In the genomic region with DNA sequence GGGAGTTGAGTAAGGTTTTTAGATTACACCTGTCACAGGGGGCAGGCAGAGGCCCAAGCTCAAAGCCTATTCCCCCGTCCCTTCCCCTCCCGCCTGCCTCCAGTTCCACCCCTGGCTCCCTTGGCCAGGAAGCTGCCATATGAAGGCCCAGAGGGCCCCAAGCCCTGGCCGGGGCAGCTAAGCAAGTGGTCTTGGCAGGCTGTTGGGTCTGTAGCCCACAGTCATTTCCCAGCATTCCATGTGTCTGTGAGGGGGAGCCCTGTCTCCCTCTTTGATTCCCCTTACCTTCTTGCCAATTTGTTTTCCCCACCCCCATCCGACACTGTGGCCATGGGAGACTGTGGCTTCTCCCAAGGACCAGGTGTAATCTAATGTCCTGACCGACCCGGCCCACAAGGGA, we compare ENCODE assay signal across 27 mouse cellular contexts. TPM values are rescaled to one million over a fixed set of nuclear protein-coding genes. Genes with fewer than 3 reads are reported as not detected.
A peak's percentile ranks its signal among the peaks of the same experiment; 100 is the strongest.
DNase-seq lines count a peak whose midpoint lies in the region; ATAC-seq and TF ChIP-seq lines count a peak whose summit lies in the region.
"Had no signal": no experiment of that assay in that cellular context is flagged by ENCODE, and none has a peak within 500 bp of the region (broad histone marks: within the 10 kb centered on the region; RNA-seq: fewer than 3 reads in every experiment).

No protein-coding gene starts in this region.

- peaks cover 94% of the 10 kb centered on the region for H3K36me3 ChIP-seq in forebrain, embryonic 13.5 days (ENCODE audit: poor library complexity, severe bottlenecking)
- peaks cover 87% of the 10 kb centered on the region for H3K36me3 ChIP-seq in forebrain, embryonic 14.5 days (ENCODE audit: control insufficient read depth, insufficient read depth, low read length)
- H3K36me3 ChIP-seq in hindbrain, embryonic 13.5 days: peaks cover 70% of the 10 kb centered on the region
- H3K36me3 ChIP-seq in hindbrain, embryonic 11.5 days (ENCODE audit: control insufficient read depth, insufficient read depth, low read length): peaks cover 18% of the 10 kb centered on the region
- peaks cover 41% of the 10 kb centered on the region for H3K36me3 ChIP-seq in midbrain, postnatal 0 days (ENCODE audit: insufficient read depth, low read length)
- H3K36me3 ChIP-seq in midbrain, embryonic 11.5 days (ENCODE audit: control insufficient read depth, insufficient read depth, low read length): peaks cover 21% of the 10 kb centered on the region
- H3K36me3 ChIP-seq in hindbrain, postnatal 0 days (ENCODE audit: insufficient read depth, low read length): peaks cover 27% of the 10 kb centered on the region; the same call in 1 of the 2 replicates

- H3K4me1 ChIP-seq in forebrain, embryonic 13.5 days: peaks cover 58% of the 10 kb centered on the region
- H3K4me1 ChIP-seq in forebrain, embryonic 14.5 days (ENCODE audit: control insufficient read depth, insufficient read depth, low read length): peaks cover 13% of the 10 kb centered on the region
- peaks cover 62% of the 10 kb centered on the region for H3K4me1 ChIP-seq in hindbrain, embryonic 13.5 days (replicated peaks)
- H3K4me1 ChIP-seq in hindbrain, embryonic 11.5 days (replicated peaks; ENCODE audit: control insufficient read depth, insufficient read depth, low read length): peaks cover 13% of the 10 kb centered on the region; the same call in 1 of the 2 replicates
- no peaks in the 10 kb centered on the region for H3K4me1 ChIP-seq in midbrain, postnatal 0 days (ENCODE audit: insufficient read depth, low read length)
- peaks cover 12% of the 10 kb centered on the region for H3K4me1 ChIP-seq in midbrain, embryonic 11.5 days (ENCODE audit: control insufficient read depth, insufficient read depth, low read length)
- no peaks in the 10 kb centered on the region for H3K4me1 ChIP-seq in hindbrain, postnatal 0 days (ENCODE audit: insufficient read depth, low read length)
- H3K4me1 ChIP-seq: kidney, embryonic 15.5 days; limb, embryonic 10.5 days; limb, embryonic 15.5 days had no signal

- no peak for DNase-seq in forebrain, embryonic 14.5 days (ENCODE audit: low spot score)
- DNase-seq in hindbrain, embryonic 11.5 days (ENCODE audit: low spot score): no peak
- peak; percentile 60 for DNase-seq in midbrain, postnatal 0 days (ENCODE audit: low spot score)
- no peak for DNase-seq in midbrain, embryonic 11.5 days (ENCODE audit: low spot score, missing footprints)
- DNase-seq in hindbrain, postnatal 0 days (ENCODE audit: low spot score): peak; percentile 55
- DNase-seq in adrenal gland, postnatal 36 days: no peak
- DNase-seq: adrenal gland, postnatal 14 days; cerebellum, adult 18-20 months; gastrocnemius, postnatal 10 days; heart, postnatal 4 days; kidney, adult 18-20 months; kidney, postnatal 25 days; liver, embryonic 13.5 days; lung, adult 18-20 months; lung, postnatal 4 days; thymus, adult 2 months had no signal

- 78% methylated on average over 6 of the region's 6 CpGs for WGBS in forebrain, embryonic 13.5 days
- WGBS in forebrain, embryonic 14.5 days: 67% methylated on average over 6 of the region's 6 CpGs
- WGBS in hindbrain, embryonic 13.5 days: 81% methylated on average over 6 of the region's 6 CpGs
- 89% methylated on average over 6 of the region's 6 CpGs for WGBS in hindbrain, embryonic 11.5 days
- 74% methylated on average over 6 of the region's 6 CpGs for WGBS in midbrain, postnatal 0 days
- WGBS in midbrain, embryonic 11.5 days: 89% methylated on average over 6 of the region's 6 CpGs
- WGBS in hindbrain, postnatal 0 days: 57% methylated on average over 6 of the region's 6 CpGs

- TF ChIP-seq CTCF in midbrain, postnatal 0 days (IDR thresholded peaks at IDR 0.05): no peak
- TF ChIP-seq CTCF in hindbrain, postnatal 0 days (IDR thresholded peaks at IDR 0.05; ENCODE audit: low read depth): no peak

- H3K27ac ChIP-seq in forebrain, embryonic 13.5 days: peak overlapping the region; percentile 59; the same call in 1 of the 2 replicates
- no peak overlapping the region for H3K27ac ChIP-seq in forebrain, embryonic 14.5 days (ENCODE audit: low read depth, low read length)
- H3K27ac ChIP-seq in hindbrain, embryonic 13.5 days: peak overlapping the region; percentile 55; the same call in 1 of the 2 replicates
- H3K27ac ChIP-seq in hindbrain, embryonic 11.5 days (ENCODE audit: low read depth, low read length): no peak overlapping the region
- no peak overlapping the region for H3K27ac ChIP-seq in midbrain, postnatal 0 days (ENCODE audit: low read depth, low read length)
- H3K27ac ChIP-seq in midbrain, embryonic 11.5 days (ENCODE audit: low read depth, low read length): no peak overlapping the region
- H3K27ac ChIP-seq in hindbrain, postnatal 0 days: peak overlapping the region; percentile 9; the same call in 1 of the 2 replicates
- H3K27ac ChIP-seq: embryonic facial prominence, embryonic 13.5 days; heart, embryonic 10.5 days; kidney, embryonic 15.5 days; limb, embryonic 10.5 days; limb, embryonic 15.5 days; neural tube, embryonic 12.5 days had no signal

- no peak for ATAC-seq in forebrain, embryonic 13.5 days
- ATAC-seq in forebrain, embryonic 14.5 days: no peak
- no peak for ATAC-seq in hindbrain, embryonic 13.5 days (ENCODE audit: low FRiP score)
- ATAC-seq in hindbrain, embryonic 11.5 days (ENCODE audit: low FRiP score): no peak
- ATAC-seq in midbrain, postnatal 0 days (ENCODE audit: low FRiP score): no peak
- no peak for ATAC-seq in midbrain, embryonic 11.5 days (ENCODE audit: low FRiP score)
- peak; percentile 28; the same call in 1 of the 2 replicates for ATAC-seq in hindbrain, postnatal 0 days
- ATAC-seq: midbrain, embryonic 15.5 days; Patski had no signal

- 0 out of 2 replicates have a peak overlapping the region, but pooled peaks have one; percentile 2 for H3K9ac ChIP-seq in forebrain, embryonic 13.5 days
- H3K9ac ChIP-seq in forebrain, embryonic 14.5 days (ENCODE audit: low read length): no peak overlapping the region
- H3K9ac ChIP-seq in hindbrain, embryonic 13.5 days: 0 out of 2 replicates have a peak overlapping the region, but pooled peaks have one; percentile 3
- no peak overlapping the region for H3K9ac ChIP-seq in hindbrain, embryonic 11.5 days (ENCODE audit: low read depth, low read length)
- no peak overlapping the region for H3K9ac ChIP-seq in midbrain, postnatal 0 days (replicated peaks; ENCODE audit: low read length, poor library complexity, severe bottlenecking)
- no peak overlapping the region for H3K9ac ChIP-seq in midbrain, embryonic 11.5 days (ENCODE audit: low read length)
- H3K9ac ChIP-seq in hindbrain, postnatal 0 days (replicated peaks; ENCODE audit: low read length): no peak overlapping the region
- H3K9ac ChIP-seq: embryonic facial prominence, embryonic 13.5 days; kidney, embryonic 15.5 days; limb, embryonic 15.5 days; liver, embryonic 13.5 days; midbrain, embryonic 15.5 days; neural tube, embryonic 12.5 days had no signal

- H3K27me3 ChIP-seq in forebrain, embryonic 13.5 days: no peaks in the 10 kb centered on the region
- no peaks in the 10 kb centered on the region for H3K27me3 ChIP-seq in forebrain, embryonic 14.5 days (replicated peaks; ENCODE audit: control insufficient read depth, insufficient read depth, low read length)
- no peaks in the 10 kb centered on the region for H3K27me3 ChIP-seq in hindbrain, embryonic 13.5 days
- H3K27me3 ChIP-seq in hindbrain, embryonic 11.5 days (ENCODE audit: control insufficient read depth, insufficient read depth, low read length): no peaks in the 10 kb centered on the region
- H3K27me3 ChIP-seq in midbrain, postnatal 0 days (ENCODE audit: insufficient read depth, low read length): no peaks in the 10 kb centered on the region
- no peaks in the 10 kb centered on the region for H3K27me3 ChIP-seq in midbrain, embryonic 11.5 days (ENCODE audit: control insufficient read depth, insufficient read depth, low read length)
- H3K27me3 ChIP-seq in hindbrain, postnatal 0 days (ENCODE audit: insufficient read depth, low read length): no peaks in the 10 kb centered on the region
- H3K27me3 ChIP-seq: embryonic facial prominence, embryonic 13.5 days; kidney, embryonic 15.5 days; limb, embryonic 15.5 days; liver, embryonic 13.5 days; midbrain, embryonic 15.5 days; neural tube, embryonic 12.5 days; Patski had no signal

- H3K4me3 ChIP-seq in forebrain, embryonic 13.5 days: no peak overlapping the region
- no peak overlapping the region for H3K4me3 ChIP-seq in forebrain, embryonic 14.5 days (ENCODE audit: low read depth, low read length)
- H3K4me3 ChIP-seq in hindbrain, embryonic 13.5 days: no peak overlapping the region
- no peak overlapping the region for H3K4me3 ChIP-seq in hindbrain, embryonic 11.5 days (ENCODE audit: low read depth, low read length)
- H3K4me3 ChIP-seq in midbrain, postnatal 0 days (ENCODE audit: low read depth, low read length): no peak overlapping the region
- H3K4me3 ChIP-seq in midbrain, embryonic 11.5 days (ENCODE audit: low read depth, low read length): no peak overlapping the region
- no peak overlapping the region for H3K4me3 ChIP-seq in hindbrain, postnatal 0 days (ENCODE audit: low read length)
- H3K4me3 ChIP-seq: embryonic facial prominence, embryonic 13.5 days; heart, embryonic 10.5 days; kidney, embryonic 15.5 days; limb, embryonic 10.5 days; limb, embryonic 15.5 days; liver, embryonic 13.5 days; midbrain, embryonic 15.5 days; neural tube, embryonic 12.5 days had no signal

- H3K4me2 ChIP-seq in forebrain, embryonic 13.5 days: no peak overlapping the region
- no peak overlapping the region for H3K4me2 ChIP-seq in forebrain, embryonic 14.5 days (ENCODE audit: low read length)
- no peak overlapping the region for H3K4me2 ChIP-seq in hindbrain, embryonic 13.5 days
- no peak overlapping the region for H3K4me2 ChIP-seq in hindbrain, embryonic 11.5 days (replicated peaks; ENCODE audit: low read depth, low read length)
- H3K4me2 ChIP-seq in midbrain, postnatal 0 days (ENCODE audit: low read depth, low read length, poor library complexity, severe bottlenecking): no peak overlapping the region
- no peak overlapping the region for H3K4me2 ChIP-seq in midbrain, embryonic 11.5 days
- no peak overlapping the region for H3K4me2 ChIP-seq in hindbrain, postnatal 0 days (ENCODE audit: low read depth, low read length)
- H3K4me2 ChIP-seq: embryonic facial prominence, embryonic 13.5 days; kidney, embryonic 15.5 days; limb, embryonic 15.5 days; liver, embryonic 13.5 days; midbrain, embryonic 15.5 days; neural tube, embryonic 12.5 days had no signal

- no peaks in the 10 kb centered on the region for H3K9me3 ChIP-seq in forebrain, embryonic 13.5 days (replicated peaks)
- no peaks in the 10 kb centered on the region for H3K9me3 ChIP-seq in forebrain, embryonic 14.5 days (replicated peaks; ENCODE audit: control insufficient read depth, low read length)
- no peaks in the 10 kb centered on the region for H3K9me3 ChIP-seq in hindbrain, embryonic 13.5 days
- no peaks in the 10 kb centered on the region for H3K9me3 ChIP-seq in hindbrain, embryonic 11.5 days (ENCODE audit: control insufficient read depth, low read length)
- H3K9me3 ChIP-seq in midbrain, postnatal 0 days (ENCODE audit: low read length): no peaks in the 10 kb centered on the region
- H3K9me3 ChIP-seq in midbrain, embryonic 11.5 days (ENCODE audit: control insufficient read depth, low read length): peaks cover 3% of the 10 kb centered on the region; the same call in 1 of the 2 replicates
- H3K9me3 ChIP-seq in hindbrain, postnatal 0 days (ENCODE audit: low read length): no peaks in the 10 kb centered on the region
- H3K9me3 ChIP-seq: kidney, embryonic 15.5 days; limb, embryonic 10.5 days; limb, embryonic 15.5 days; liver, embryonic 13.5 days; megakaryocyte, embryonic 14.5 days; midbrain, embryonic 15.5 days; neural tube, embryonic 12.5 days had no signal

RNA-seq across cellular contexts. Expression of gene Ptprs, which starts 34.0 kb away (rescaled TPM):
- 276 and 292 TPM in 2 replicates for polyA plus RNA-seq in forebrain, embryonic 13.5 days (2015; fragmentation: Nextera tagmentation; extraction: Ambion mirVana)
- polyA plus RNA-seq in forebrain, embryonic 14.5 days (2014; fragmentation: Nextera tagmentation; extraction: Ambion mirVana): 248 and 319 TPM in 2 replicates
- polyA plus RNA-seq in hindbrain, embryonic 13.5 days (2015; fragmentation: Nextera tagmentation; extraction: Ambion mirVana): 273 TPM in 2 replicates
- polyA plus RNA-seq in hindbrain, embryonic 11.5 days (2014; fragmentation: Nextera tagmentation; extraction: Ambion mirVana): 142 and 156 TPM in 2 replicates
- total RNA-seq in midbrain, postnatal 0 days (2014; rRNA removed): 716 and 795 TPM in 2 replicates
- polyA plus RNA-seq in midbrain, postnatal 0 days (2015; fragmentation: Nextera tagmentation; extraction: Ambion mirVana): 208 and 225 TPM in 2 replicates
- polyA plus RNA-seq in midbrain, embryonic 11.5 days (2014; fragmentation: Nextera tagmentation; extraction: Ambion mirVana): 115 and 125 TPM in 2 replicates
- 869 and 913 TPM in 2 replicates for total RNA-seq in hindbrain, postnatal 0 days (2014; rRNA removed)
- polyA plus RNA-seq in hindbrain, postnatal 0 days (2015; fragmentation: Nextera tagmentation; extraction: Ambion mirVana): 196 and 198 TPM in 2 replicates
- 100 to 1,000 TPM; 157 to 172 TPM for total RNA-seq in adrenal gland, postnatal 36 days (2021)

Comparison
In these comparisons a context has a peak if more than half of its experiments do, and no peak if none do; other contexts are left out.
1. H3K27ac ChIP-seq: peak in forebrain, embryonic 13.5 days (single experiment), hindbrain, embryonic 13.5 days (single experiment) and hindbrain, postnatal 0 days (single experiment); none in forebrain, embryonic 14.5 days (single experiment), hindbrain, embryonic 11.5 days (single experiment), midbrain, postnatal 0 days (single experiment) and midbrain, embryonic 11.5 days (single experiment).
2. H3K9ac ChIP-seq: peak in forebrain, embryonic 13.5 days (single experiment) and hindbrain, embryonic 13.5 days (single experiment); none in forebrain, embryonic 14.5 days (single experiment), hindbrain, embryonic 11.5 days (single experiment), midbrain, postnatal 0 days (single experiment), midbrain, embryonic 11.5 days (single experiment) and hindbrain, postnatal 0 days (single experiment).
3. DNase-seq: peak in midbrain, postnatal 0 days (single experiment) and hindbrain, postnatal 0 days (single experiment); none in forebrain, embryonic 14.5 days (single experiment), hindbrain, embryonic 11.5 days (single experiment), midbrain, embryonic 11.5 days (single experiment) and adrenal gland, postnatal 36 days (0 of 2).